Mouse (Mus musculus): ENCODE measurements around the gene Acbd7.

The Acbd7 gene

GRCm38 (mm10) chr2:3387105-3387860 lies 51.3 kb downstream of the Acbd7 start:
- peak; percentile 49 for DNase-seq
